ENCODE assay signal across 21 mouse cellular contexts in genomic region chr7:112280474-112280873, GRCm38 (mm10). TPM values are rescaled to one million over a fixed set of nuclear protein-coding genes. Genes with fewer than 3 reads are reported as not detected.
DNase-seq lines count a peak whose midpoint lies in the region; ATAC-seq and TF ChIP-seq lines count a peak whose summit lies in the region.
"Had no signal": no experiment of that assay in that cellular context is flagged by ENCODE, and none has a peak within 500 bp of the region (broad histone marks: within the 10 kb centered on the region; RNA-seq: fewer than 3 reads in every experiment).

No protein-coding gene starts in this region.

- intact Hi-C loops in heart, adult 2 months (cut with DNase I) = loop anchor here (1.0 to 2.0 kb wide), 3 partner anchors 16 to 63 kb away; no protein-coding TSS in a partner anchor
- intact Hi-C loops in heart, postnatal 25 days (cut with DNase I) = loop anchor here (2.0 to 5.0 kb wide), 2 partner anchors 18 to 47 kb away; no protein-coding TSS in a partner anchor

- no peak for DNase-seq in kidney, postnatal 36 days
- DNase-seq in heart, adult 2 months = peak in 1 of 2 experiments; percentile 73
- DNase-seq in heart, postnatal 25 days (ENCODE audit: low spot score) = peak; percentile 49
- DNase-seq in urinary bladder, postnatal 25 days (ENCODE audit: low spot score) = no peak
- no peak for DNase-seq in testis, postnatal 10 days (ENCODE audit: low spot score)
- DNase-seq: adrenal gland, postnatal 25 days; cerebellum, adult 2 months; gastrocnemius, postnatal 10 days; liver; lung, adult 2 months; thymus, postnatal 4 days had no signal

- peaks cover 25% of the 10 kb centered on the region; the same call in 1 of the 2 replicates for H3K4me1 ChIP-seq in kidney, embryonic 14.5 days (ENCODE audit: control insufficient read depth, insufficient read depth, low read length)
- peaks cover 32% of the 10 kb centered on the region for H3K4me1 ChIP-seq in heart, adult 2 months (ENCODE audit: control insufficient read depth, insufficient read depth, low read length)
- H3K4me1 ChIP-seq in heart, embryonic 12.5 days (replicated peaks) = peaks cover 91% of the 10 kb centered on the region
- H3K4me1 ChIP-seq: midbrain, embryonic 12.5 days had no signal

- TF ChIP-seq POLR2A in heart, adult 2 months (IDR thresholded peaks at IDR 0.05; ENCODE audit: insufficient read depth, low read depth, low read length) = peak; percentile 46; the same call in 1 of the 2 replicates

- no peaks in the 10 kb centered on the region for H3K27me3 ChIP-seq in kidney, embryonic 14.5 days (ENCODE audit: control insufficient read depth, insufficient read depth, low read length)
- H3K27me3 ChIP-seq in heart, adult 2 months (ENCODE audit: control insufficient read depth, insufficient read depth, low read length) = no peaks in the 10 kb centered on the region
- H3K27me3 ChIP-seq in heart, embryonic 12.5 days (replicated peaks) = no peaks in the 10 kb centered on the region
- H3K27me3 ChIP-seq: embryonic facial prominence, embryonic 15.5 days; hindbrain, embryonic 13.5 days; kidney, embryonic 15.5 days; midbrain, embryonic 12.5 days; neural tube, embryonic 15.5 days had no signal

- peak; percentile 20; the same call in 1 of the 2 replicates for ATAC-seq in kidney, embryonic 14.5 days (ENCODE audit: low FRiP score, low TSS enrichment)
- ATAC-seq in heart, embryonic 12.5 days (ENCODE audit: insufficient number of reproducible peaks, low FRiP score) = peak; percentile 49; the same call in 1 of the 2 replicates

- no peak overlapping the region for H3K4me2 ChIP-seq in kidney, embryonic 14.5 days (replicated peaks; ENCODE audit: low read depth, low read length)
- H3K4me2 ChIP-seq in heart, embryonic 12.5 days = no peak overlapping the region
- H3K4me2 ChIP-seq: embryonic facial prominence, embryonic 15.5 days; hindbrain, embryonic 13.5 days; kidney, embryonic 15.5 days; midbrain, embryonic 12.5 days; neural tube, embryonic 15.5 days had no signal

- no peak for TF ChIP-seq CTCF in heart, adult 2 months (IDR thresholded peaks at IDR 0.05)

- TF ChIP-seq EP300 in heart, adult 2 months (IDR thresholded peaks at IDR 0.05; ENCODE audit: insufficient read depth, low read depth, low read length) = peak; percentile 97

- H3K4me3 ChIP-seq in kidney, embryonic 14.5 days (ENCODE audit: low read length) = no peak overlapping the region
- H3K4me3 ChIP-seq in heart, adult 2 months = no peak overlapping the region
- H3K4me3 ChIP-seq in heart, embryonic 12.5 days = no peak overlapping the region
- H3K4me3 ChIP-seq: embryonic facial prominence, embryonic 15.5 days; forebrain, embryonic 10.5 days; hindbrain, embryonic 13.5 days; kidney, embryonic 15.5 days; midbrain, embryonic 12.5 days; myocyte; neural tube, embryonic 15.5 days had no signal

- 38% methylated on average over 3 of the region's 3 CpGs for WGBS in kidney, embryonic 14.5 days
- 24% methylated on average over 3 of the region's 3 CpGs for WGBS in heart, adult 2 months
- 23% methylated on average over 3 of the region's 3 CpGs for WGBS in heart, embryonic 12.5 days

- no peaks in the 10 kb centered on the region for H3K9me3 ChIP-seq in kidney, embryonic 14.5 days (ENCODE audit: control insufficient read depth, low read length)
- H3K9me3 ChIP-seq in heart, embryonic 12.5 days (replicated peaks) = no peaks in the 10 kb centered on the region
- H3K9me3 ChIP-seq: embryonic facial prominence, embryonic 15.5 days; forebrain, embryonic 10.5 days; hindbrain, embryonic 13.5 days; kidney, embryonic 15.5 days; midbrain, embryonic 12.5 days; neural tube, embryonic 15.5 days had no signal

- no peak overlapping the region for H3K27ac ChIP-seq in kidney, embryonic 14.5 days (ENCODE audit: low read depth, low read length)
- peak overlapping the region; percentile 71 for H3K27ac ChIP-seq in heart, adult 2 months
- H3K27ac ChIP-seq in heart, embryonic 12.5 days (ENCODE audit: poor library complexity, severe bottlenecking) = peak overlapping the region; percentile 83
- H3K27ac ChIP-seq: embryonic facial prominence, embryonic 15.5 days; forebrain, embryonic 10.5 days; hindbrain, embryonic 13.5 days; kidney, embryonic 15.5 days; macrophage; midbrain, embryonic 12.5 days; neural tube, embryonic 15.5 days had no signal

- H3K79me2 ChIP-seq in heart, adult 2 months (replicated peaks; ENCODE audit: control insufficient read depth, insufficient read depth, low read length) = no peaks in the 10 kb centered on the region; the same call in 1 of the 2 replicates

- no peaks in the 10 kb centered on the region for H3K36me3 ChIP-seq in kidney, embryonic 14.5 days (ENCODE audit: control insufficient read depth, insufficient read depth, low read length)
- H3K36me3 ChIP-seq in heart, adult 2 months (ENCODE audit: control insufficient read depth, insufficient read depth, low read length) = peaks cover 19% of the 10 kb centered on the region
- peaks cover 31% of the 10 kb centered on the region for H3K36me3 ChIP-seq in heart, embryonic 12.5 days
- H3K36me3 ChIP-seq: embryonic facial prominence, embryonic 15.5 days; forebrain, embryonic 10.5 days; hindbrain, embryonic 13.5 days; kidney, embryonic 15.5 days; midbrain, embryonic 12.5 days; neural tube, embryonic 15.5 days had no signal

- H3K9ac ChIP-seq in kidney, embryonic 14.5 days (ENCODE audit: low read depth, low read length) = no peak overlapping the region
- no peak overlapping the region for H3K9ac ChIP-seq in heart, adult 2 months (ENCODE audit: low read depth, low read length)
- 0 out of 2 replicates have a peak overlapping the region, but pooled peaks have one; percentile 19 for H3K9ac ChIP-seq in heart, embryonic 12.5 days
- H3K9ac ChIP-seq: embryonic facial prominence, embryonic 15.5 days; hindbrain, embryonic 13.5 days; kidney, embryonic 15.5 days; midbrain, embryonic 12.5 days; neural tube, embryonic 15.5 days had no signal

RNA-seq across cellular contexts. Expression of gene Mical2, which starts 54.8 kb away (rescaled TPM):
- polyA plus RNA-seq in kidney, embryonic 14.5 days (2014; fragmentation: Nextera tagmentation; extraction: Ambion mirVana) = 5.0 and 7.7 TPM in 2 replicates
- total RNA-seq in heart, adult 2 months (2021) = 10 to 100 TPM; 87.7 to 89.1 TPM
- polyA plus RNA-seq in heart, adult 2 months (2012; rRNA removed) = 44.8 and 53.7 TPM in 2 replicates
- 156 and 163 TPM in 2 replicates for polyA plus RNA-seq in heart, embryonic 12.5 days (2016; fragmentation: Nextera tagmentation; extraction: Ambion mirVana)
- total RNA-seq in heart, postnatal 25 days (2021) = 100 to 1,000 TPM in 1 of 2 experiments, 10 to 100 TPM in 1; 93.4 to 103 TPM
